8 mouse cellular contexts compared by ENCODE assay signal in the genomic region with DNA sequence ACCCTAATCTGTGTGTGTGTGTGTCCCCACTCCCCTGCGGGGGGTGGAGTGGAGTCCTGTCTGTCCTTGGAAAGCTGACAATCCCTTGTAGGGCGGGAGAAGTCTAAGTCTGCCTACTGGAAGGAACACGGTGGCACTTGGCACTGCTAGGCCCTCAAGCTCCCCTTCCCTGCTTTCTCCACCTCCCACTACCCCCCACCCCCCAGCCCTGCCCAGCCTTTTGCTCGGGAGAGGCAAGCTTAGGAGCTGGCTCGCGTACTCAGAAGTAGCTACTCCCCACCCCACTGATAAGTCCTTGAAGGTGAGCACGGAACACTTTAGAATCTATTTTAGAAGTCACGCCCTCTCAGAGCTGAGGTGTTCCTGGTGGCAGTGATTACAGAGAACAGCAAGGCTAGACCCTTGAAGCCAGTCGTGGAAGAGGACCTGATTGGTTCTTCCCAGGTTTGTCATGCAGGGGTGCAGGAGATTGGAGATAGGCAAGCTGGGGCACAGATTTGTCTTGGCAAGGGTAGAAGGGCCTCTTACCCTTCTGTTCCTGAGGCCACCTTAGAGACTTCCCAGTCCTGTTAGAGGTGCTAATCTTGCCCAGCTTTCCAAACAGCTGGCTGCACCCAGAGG. TPM values are rescaled to one million over a fixed set of nuclear protein-coding genes. Genes with fewer than 3 reads are reported as not detected.
DNase-seq lines count a peak whose midpoint lies in the region; ATAC-seq and TF ChIP-seq lines count a peak whose summit lies in the region.

No protein-coding gene starts in this region.

- peak overlapping the region; percentile 82 for H3K4me2 ChIP-seq in heart, embryonic 14.5 days (ENCODE audit: low read length)
- peak overlapping the region; percentile 82 for H3K4me2 ChIP-seq in lung, embryonic 14.5 days

- peaks cover 75% of the 10 kb centered on the region for H3K27me3 ChIP-seq in erythroblast, embryonic 14.5 days (ENCODE audit: control insufficient read depth)
- H3K27me3 ChIP-seq in heart, embryonic 14.5 days (ENCODE audit: control insufficient read depth, insufficient read depth, low read length) = 0 out of 2 replicates have a peak, but pooled peaks cover 3% of the 10 kb centered on the region
- no peaks in the 10 kb centered on the region for H3K27me3 ChIP-seq in lung, embryonic 14.5 days (ENCODE audit: insufficient read depth, low read length)

- no peak for DNase-seq in ES-E14 (ENCODE audit: low read depth, low spot score)
- DNase-seq in lung, embryonic 14.5 days = peak; percentile 22
- DNase-seq in right cerebral cortex, adult 2 months (ENCODE audit: low spot score in 2 of 2) = no peak
- no peak for DNase-seq in left cerebral cortex, adult 18-20 months (ENCODE audit: low spot score in 2 of 2)

- peaks cover 14% of the 10 kb centered on the region for H3K9me3 ChIP-seq in erythroblast, embryonic 14.5 days (ENCODE audit: control insufficient read depth, low read length)
- H3K9me3 ChIP-seq in ES-E14 (ENCODE audit: control insufficient read depth, insufficient read depth, low read depth, low read length) = no peaks in the 10 kb centered on the region
- H3K9me3 ChIP-seq in heart, embryonic 14.5 days (ENCODE audit: control insufficient read depth, low read length) = no peaks in the 10 kb centered on the region
- no peaks in the 10 kb centered on the region for H3K9me3 ChIP-seq in lung, embryonic 14.5 days (ENCODE audit: low read depth, low read length)

- H3K4me3 ChIP-seq in erythroblast, embryonic 14.5 days (replicated peaks) = peak overlapping the region; percentile 54
- H3K4me3 ChIP-seq in ES-E14 (ENCODE audit: insufficient read depth in 1 of 2, low read depth in 1 of 2, low read length in 2 of 2, poor library complexity in 1 of 2, severe bottlenecking in 1 of 2) = peak overlapping the region; percentile 69 to 71
- H3K4me3 ChIP-seq in heart, embryonic 14.5 days (ENCODE audit: control insufficient read depth in 1 of 2, insufficient read depth in 1 of 2, low read depth in 1 of 2, low read length in 2 of 2) = peak overlapping the region; percentile 74 to 86
- H3K4me3 ChIP-seq in lung, embryonic 14.5 days (ENCODE audit: low read depth, low read length) = peak overlapping the region; percentile 73

- no peak for ATAC-seq in erythroblast, adult 5-6 weeks (replicated peaks; ENCODE audit: low FRiP score, poor library complexity, severe bottlenecking)
- ATAC-seq in heart, embryonic 14.5 days (ENCODE audit: insufficient number of reproducible peaks, insufficient read depth, low FRiP score, low read depth) = 0 out of 2 replicates have a peak, but pooled peaks have one; percentile 3
- ATAC-seq in lung, embryonic 14.5 days (ENCODE audit: insufficient read depth) = peak; percentile 29
- ATAC-seq in inflammation-experienced regulatory T-cells, adult 6 months = no peak

- H3K9ac ChIP-seq in ES-E14 (ENCODE audit: insufficient read depth, low read depth, low read length, poor library complexity, severe bottlenecking) = peak overlapping the region; percentile 6; the same call in 1 of the 2 replicates
- peak overlapping the region; percentile 86 for H3K9ac ChIP-seq in heart, embryonic 14.5 days (ENCODE audit: low read length)
- H3K9ac ChIP-seq in lung, embryonic 14.5 days = peak overlapping the region; percentile 76

- WGBS in heart, embryonic 14.5 days = 4% methylated on average over 9 of the region's 9 CpGs
- WGBS in lung, embryonic 14.5 days = 6% methylated on average over 9 of the region's 9 CpGs

- H3K4me1 ChIP-seq in erythroblast, embryonic 14.5 days (ENCODE audit: control insufficient read depth) = peaks cover 14% of the 10 kb centered on the region
- H3K4me1 ChIP-seq in ES-E14 (ENCODE audit: control insufficient read depth in 2 of 2, insufficient read depth in 2 of 2, low read length in 2 of 2, poor library complexity in 1 of 2) = peaks cover 0 to 5% of the 10 kb centered on the region in 2 experiments; a peak in 1 of 4 replicates
- H3K4me1 ChIP-seq in heart, embryonic 14.5 days (ENCODE audit: control insufficient read depth in 2 of 2, insufficient read depth in 2 of 2, low read length in 2 of 2) = peaks cover 12 to 15% of the 10 kb centered on the region in 2 experiments
- H3K4me1 ChIP-seq in lung, embryonic 14.5 days (ENCODE audit: insufficient read depth) = peaks cover 9% of the 10 kb centered on the region

- no peak overlapping the region for H3K27ac ChIP-seq in ES-E14 (ENCODE audit: insufficient read depth, low read depth, low read length, poor library complexity, severe bottlenecking)
- peak overlapping the region; percentile 84 to 90 for H3K27ac ChIP-seq in heart, embryonic 14.5 days (replicated peaks in 1 of 2; ENCODE audit: control insufficient read depth in 1 of 2, insufficient read depth in 1 of 2, low read depth in 2 of 2, low read length in 2 of 2)
- peak overlapping the region; percentile 88 for H3K27ac ChIP-seq in lung, embryonic 14.5 days (ENCODE audit: low read depth)

- in situ Hi-C loops in ES-E14 (cut with MboI; ENCODE audit: low sequenced_read_pairs in 2 of 2, unreplicated experiment in 2 of 2) = no loop called here

- peaks cover 41% of the 10 kb centered on the region for H3K36me3 ChIP-seq in erythroblast, embryonic 14.5 days (ENCODE audit: control insufficient read depth)
- no peaks in the 10 kb centered on the region for H3K36me3 ChIP-seq in ES-E14 (ENCODE audit: control insufficient read depth, insufficient read depth, low read length, poor library complexity, severe bottlenecking)
- no peaks in the 10 kb centered on the region for H3K36me3 ChIP-seq in heart, embryonic 14.5 days (ENCODE audit: control insufficient read depth, insufficient read depth, low read length)
- H3K36me3 ChIP-seq in lung, embryonic 14.5 days (ENCODE audit: insufficient read depth) = no peaks in the 10 kb centered on the region

- TF ChIP-seq CTCF in lung, embryonic 14.5 days (IDR thresholded peaks at IDR 0.05; ENCODE audit: low read depth) = no peak

TF ChIP-seq in ES-E14, 5 proteins besides CTCF, POLR2A, EP300 and RAD21:
- TF ChIP-seq MAFK (IDR thresholded peaks at IDR 0.05; ENCODE audit: insufficient read depth, low read depth, low read length) (no peak), ZC3H11A (IDR thresholded peaks at IDR 0.05; ENCODE audit: borderline replicate concordance, low read depth, low read length) (no peak), CHD2 (IDR thresholded peaks at IDR 0.05; ENCODE audit: low read depth, low read length) (no peak), HCFC1 (IDR thresholded peaks at IDR 0.05; ENCODE audit: borderline replicate concordance, insufficient read depth, low read length) (no peak), ZNF384 (IDR thresholded peaks at IDR 0.05; ENCODE audit: low read depth, low read length) (no peak)

RNA-seq across cellular contexts. Expression of gene Cluh, which starts 10.4 kb away (rescaled TPM):
- 0.49 and 0.65 TPM in 2 replicates for polyA plus RNA-seq in erythroblast, embryonic 14.5 days (2012)
- total RNA-seq in erythroblast, adult 5-6 weeks (2015; ENCODE audit: low replicate concordance) = 7.3 and 8.2 TPM in 2 replicates
- total RNA-seq in erythroblast, adult 5-6 weeks (2017; ENCODE audit: low replicate concordance) = 4.1 and 4.5 TPM in 2 replicates
- total RNA-seq in ES-E14 (2012; rRNA removed) = 73.5 and 92.9 TPM in 2 replicates
- polyA plus RNA-seq in heart, embryonic 14.5 days (2014; fragmentation: Nextera tagmentation; extraction: Ambion mirVana) = 39.7 and 43.1 TPM in 2 replicates
- polyA plus RNA-seq in lung, embryonic 14.5 days (2014; fragmentation: Nextera tagmentation; extraction: Ambion mirVana) = 21.5 and 23.8 TPM in 2 replicates
- 10 to 100 TPM; 69.0 to 71.1 TPM for total RNA-seq in left cerebral cortex, adult 18-20 months (2021)
- polyA plus RNA-seq in inflammation-experienced regulatory T-cells, adult 6 months (2017; shearing (Covaris generic)) = 10 to 100 TPM in 2 of 3 experiments, 1 to 10 TPM in 1; 5.9 to 11.2 (median 10.1) TPM

RNA-seq across cellular contexts. Expression of gene Ccdc92b, which starts 19.5 kb away (rescaled TPM):
- 5.0 and 5.6 TPM in 2 replicates for polyA plus RNA-seq in erythroblast, embryonic 14.5 days (2012)
- total RNA-seq in erythroblast, adult 5-6 weeks (2015; ENCODE audit: low replicate concordance) = 91.3 and 114 TPM in 2 replicates
- total RNA-seq in erythroblast, adult 5-6 weeks (2017; ENCODE audit: low replicate concordance) = 89.9 and 92.6 TPM in 2 replicates
- total RNA-seq in ES-E14 (2012; rRNA removed) = 1.8 and 3.3 TPM in 2 replicates
- 0.32 and 0.67 TPM in 2 replicates for polyA plus RNA-seq in heart, embryonic 14.5 days (2014; fragmentation: Nextera tagmentation; extraction: Ambion mirVana)
- polyA plus RNA-seq in lung, embryonic 14.5 days (2014; fragmentation: Nextera tagmentation; extraction: Ambion mirVana) = 0.28 and 0.38 TPM in 2 replicates
- total RNA-seq in left cerebral cortex, adult 18-20 months (2021) = 10 to 100 TPM; 34.2 to 35.5 TPM
- polyA plus RNA-seq in inflammation-experienced regulatory T-cells, adult 6 months (2017; shearing (Covaris generic)) = not detected

RNA-seq across cellular contexts. Expression of gene Rap1gap2, which starts 28.2 kb away (rescaled TPM):
- 0.01 and 0.03 TPM in 2 replicates for polyA plus RNA-seq in erythroblast, embryonic 14.5 days (2012)
- total RNA-seq in erythroblast, adult 5-6 weeks (2015; ENCODE audit: low replicate concordance) = 2.1 and 2.7 TPM in 2 replicates
- 3.7 and 5.2 TPM in 2 replicates for total RNA-seq in erythroblast, adult 5-6 weeks (2017; ENCODE audit: low replicate concordance)
- 2.0 and 2.7 TPM in 2 replicates for total RNA-seq in ES-E14 (2012; rRNA removed)
- polyA plus RNA-seq in heart, embryonic 14.5 days (2014; fragmentation: Nextera tagmentation; extraction: Ambion mirVana) = 4.3 and 4.7 TPM in 2 replicates
- polyA plus RNA-seq in lung, embryonic 14.5 days (2014; fragmentation: Nextera tagmentation; extraction: Ambion mirVana) = 2.3 and 2.6 TPM in 2 replicates
- total RNA-seq in left cerebral cortex, adult 18-20 months (2021) = 100 to 1,000 TPM; 175 to 181 TPM
- 10 to 100 TPM in 1 of 3 experiments, 1 to 10 TPM in 1, under 1 TPM in 1; 0.63 to 11.9 (median 1.6) TPM for polyA plus RNA-seq in inflammation-experienced regulatory T-cells, adult 6 months (2017; shearing (Covaris generic))

Comparison
In these comparisons a context has a peak if more than half of its experiments do, and no peak if none do; other contexts are left out.
1. ATAC-seq: peak in heart, embryonic 14.5 days (single experiment) and lung, embryonic 14.5 days (single experiment); none in erythroblast, adult 5-6 weeks (single experiment) and inflammation-experienced regulatory T-cells, adult 6 months (single experiment).
2. H3K9ac ChIP-seq: peak in every context shown above with its lines; median percentile 86 in heart, embryonic 14.5 days; 76 in lung, embryonic 14.5 days; 6 in ES-E14.
3. Peak in every context shown above with its lines, with median percentiles within 50 percentile points of each other: H3K4me3 ChIP-seq.